Mouse (Mus musculus) midbrain, postnatal 0 days (tissue): ENCODE data around the gene Rpl39. TPM values are rescaled to one million over a fixed set of nuclear protein-coding genes. Genes with fewer than 3 reads are reported as not detected.

Experiments used
- ATAC-seq: fragments of 200-750 bp; cut with Nextera tagmentation; 2 replicates; pipeline ENCODE4 v1.8.0; 2017; ENCODE audit warnings: moderate number of reproducible peaks, mild to moderate bottlenecking, moderate TSS enrichment, moderate library complexity; ENCODE audit not compliant: low FRiP score
- DNase-seq: peaks from one replicate; pipeline ENCODE4 v3.0.0-alpha.2; 2015; ENCODE audit warnings: low spot score
- H3K27ac ChIP-seq: fragments of 300-500 bp; sonication (generic); 2 replicates; pipeline ENCODE4 v1.5.1; 2014; ENCODE audit warnings: low read depth, mild to moderate bottlenecking, low read length, mixed read lengths
- H3K27me3 ChIP-seq: fragments of 300-500 bp; sonication (generic); 2 replicates; pipeline ENCODE4 v1.6.1; 2014; ENCODE audit warnings: low read length, control low read depth, mixed read lengths; ENCODE audit not compliant: insufficient read depth
- H3K36me3 ChIP-seq: fragments of 300-500 bp; sonication (generic); 2 replicates; pipeline ENCODE4 v1.6.1; 2014; ENCODE audit warnings: low read length, control low read depth, mixed read lengths; ENCODE audit not compliant: insufficient read depth
- H3K4me1 ChIP-seq: fragments of 300-500 bp; sonication (generic); 2 replicates; pipeline ENCODE4 v1.6.1; 2014; ENCODE audit warnings: mild to moderate bottlenecking, control low read depth, antibody characterized with exemption, low read length, mixed read lengths; ENCODE audit not compliant: insufficient read depth
- H3K4me2 ChIP-seq: fragments of 300-500 bp; sonication (generic); 2 replicates; pipeline ENCODE4 v1.6.1; 2014; ENCODE audit warnings: low read depth, mild to moderate bottlenecking, low read length, mixed read lengths; ENCODE audit not compliant: poor library complexity, severe bottlenecking
- H3K4me3 ChIP-seq: fragments of 300-500 bp; sonication (generic); 2 replicates; pipeline ENCODE4 v1.5.1; 2014; ENCODE audit warnings: low read depth, mild to moderate bottlenecking, low read length, moderate library complexity
- H3K9ac ChIP-seq: fragments of 300-500 bp; sonication (generic); replicated peaks from 2 replicates; pipeline ENCODE4 v1.6.1; 2014; ENCODE audit warnings: mild to moderate bottlenecking, low read length, moderate library complexity, mixed read lengths; ENCODE audit not compliant: poor library complexity, severe bottlenecking
- H3K9me3 ChIP-seq: fragments of 300-500 bp; sonication (generic); 2 replicates; pipeline ENCODE4 v1.6.1; 2016; ENCODE audit warnings: low read length, control low read depth
- CTCF ChIP-seq: IDR thresholded peaks from 2 replicates; pipeline ENCODE4 v1.5.1; 2016; ENCODE audit warnings: antibody characterized with exemption, mild to moderate bottlenecking
- WGBS: fragments of 180-500 bp; shearing (Covaris S2); extraction: QIAGEN DNeasy Blood & Tissue Kit; methylation state at CpG from one replicate; pipeline ENCODE4 v1.1.7; 2014; 5-methylcytosine and 5-hydroxymethylcytosine counted together
- polyA plus RNA-seq: library from polyadenylated mRNA; unstranded; fragments of >200 nt; fragmentation: Nextera tagmentation; extraction: Ambion mirVana; gene quantifications from 2 replicates; pipeline ENCODE4 v1.2.1, GENCODE M21; 2015
- total RNA-seq: library from RNA; depleted of rRNA; stranded (reverse); fragments of >200 nt; gene quantifications from 2 replicates; pipeline ENCODE4 v1.2.3, GENCODE M21; 2014; rRNA removed

Gene Rpl39
- 128 TPM in 2 replicates for total RNA-seq
- polyA plus RNA-seq: 305 and 335 TPM in 2 replicates

DNA sequence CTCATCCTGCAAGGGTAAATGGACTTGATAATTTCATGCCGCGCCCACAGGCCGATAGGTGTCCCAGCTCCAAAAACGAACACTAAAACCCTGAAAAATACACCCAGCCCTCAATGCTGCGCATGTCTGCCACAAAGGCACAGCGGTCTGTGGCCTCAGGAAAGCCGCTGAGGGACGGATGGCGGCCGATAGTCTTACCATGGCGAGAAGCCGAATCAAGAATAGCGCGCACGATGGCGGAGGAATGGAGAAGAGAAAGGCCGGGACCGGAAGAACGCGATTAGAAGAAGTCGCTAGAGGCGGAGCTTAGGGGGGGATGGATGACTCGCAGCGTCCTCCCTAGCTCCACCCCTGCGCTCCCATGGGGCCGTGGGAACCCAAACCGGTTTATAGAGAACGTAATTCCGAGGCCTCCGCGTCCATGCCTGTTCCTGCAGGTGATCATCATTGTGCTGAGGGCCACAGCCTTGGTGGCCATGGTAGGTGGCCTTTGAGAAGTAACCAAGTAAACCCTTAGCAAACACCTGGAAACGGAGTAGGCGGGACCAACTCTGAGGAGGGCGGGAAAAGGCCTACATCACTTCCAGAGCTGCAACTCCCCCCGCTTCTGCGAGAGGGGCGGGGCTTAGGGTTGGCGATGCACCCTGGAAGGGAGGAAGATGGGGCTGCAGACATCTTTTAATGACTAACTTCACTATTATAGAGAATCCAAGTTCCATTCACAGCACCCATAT lies at the start of gene Rpl39:
Gene Rpl39, minus strand, starts transcription at position 476 of the 734 bp plus-strand sequence.
- DNase-seq: peak; percentile 95
- peak within 1 kb of the TSS; percentile 49 for H3K4me3 ChIP-seq
- no peaks in the 10 kb centered on the region for H3K36me3 ChIP-seq
- peak within 1 kb of the TSS; percentile 59 for H3K9ac ChIP-seq
- H3K4me2 ChIP-seq: peak within 1 kb of the TSS; percentile 54
- H3K27me3 ChIP-seq: no peaks in the 10 kb centered on the region
- H3K9me3 ChIP-seq: no peaks in the 10 kb centered on the region
- peak; percentile 95 for ATAC-seq
- H3K27ac ChIP-seq: peak within 1 kb of the TSS; percentile 78
- 19% methylated on average over 37 of the region's 38 CpGs for WGBS
- peak; percentile 29 for TF ChIP-seq CTCF
- no peaks in the 10 kb centered on the region for H3K4me1 ChIP-seq

DNA sequence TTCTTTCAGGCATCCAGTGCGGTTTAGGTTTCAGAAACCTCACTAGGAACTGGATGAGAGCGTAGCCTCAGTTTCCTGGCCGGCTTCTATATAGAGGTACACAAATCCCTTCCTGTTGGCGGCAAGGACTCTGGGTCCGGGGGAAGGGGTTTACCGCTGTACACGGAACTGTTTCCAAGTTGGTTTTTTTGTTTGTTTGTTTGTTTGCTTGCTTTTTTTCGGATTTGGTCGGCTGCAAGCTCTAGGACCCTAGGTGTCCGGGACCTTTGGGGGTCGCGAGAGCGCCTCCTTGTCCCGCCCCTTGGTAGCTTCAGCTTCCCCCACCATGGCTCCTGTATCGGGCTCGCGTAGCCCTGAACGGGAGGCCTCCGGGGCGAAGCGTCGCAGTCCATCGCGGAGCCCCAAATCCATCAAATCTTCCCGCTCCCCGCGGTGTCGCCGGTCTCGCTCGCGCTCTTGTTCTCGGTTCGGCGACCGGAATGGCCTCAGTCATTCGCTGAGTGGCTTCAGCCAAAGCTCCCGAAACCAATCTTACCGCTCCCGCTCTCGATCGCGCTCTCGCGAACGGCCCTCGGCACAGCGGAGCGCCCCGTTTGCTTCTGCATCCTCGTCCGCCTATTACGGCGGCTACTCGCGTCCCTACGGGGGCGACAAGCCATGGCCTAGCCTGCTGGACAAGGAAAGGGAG lies 41.6 kb upstream of the Rpl39 start, which contains the start of gene Nkap:
Gene Nkap, plus strand, starts transcription at position 125 of the 688 bp plus-strand sequence.
- peak; percentile 87 for DNase-seq
- H3K9ac ChIP-seq: peak within 1 kb of the TSS; percentile 64
- WGBS: 12% methylated on average over 58 of the region's 58 CpGs
- H3K27ac ChIP-seq: peak within 1 kb of the TSS; percentile 70
- no peaks in the 10 kb centered on the region for H3K9me3 ChIP-seq
- H3K4me2 ChIP-seq: peak within 1 kb of the TSS; percentile 51
- H3K27me3 ChIP-seq: no peaks in the 10 kb centered on the region
- peak; percentile 91 for ATAC-seq
- no peaks in the 10 kb centered on the region for H3K4me1 ChIP-seq
- peak within 1 kb of the TSS; percentile 60 for H3K4me3 ChIP-seq
- 0 out of 2 replicates have a peak, but pooled peaks cover under 1% of the 10 kb centered on the region for H3K36me3 ChIP-seq
- TF ChIP-seq CTCF: no peak

DNA sequence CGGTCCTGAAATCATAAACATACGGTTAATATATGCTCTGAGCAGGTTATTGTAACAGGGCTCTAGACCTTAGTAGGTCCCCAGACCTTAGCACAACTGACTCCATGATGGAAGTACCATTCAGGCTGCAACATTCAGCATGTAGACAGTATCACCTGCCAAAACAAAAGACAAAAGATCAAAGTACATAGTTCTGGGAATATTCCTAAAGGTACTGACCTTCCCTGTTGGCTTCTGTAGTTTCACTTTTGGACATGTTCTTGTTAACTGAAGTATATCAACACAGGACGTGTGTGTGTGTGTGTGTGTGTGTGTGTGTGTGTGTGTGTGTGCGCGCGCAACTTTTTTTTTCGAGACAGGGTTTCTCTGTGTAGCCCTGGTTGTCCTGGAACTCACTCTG lies 40.3 kb upstream of the Rpl39 start:
- no peak for DNase-seq
- ATAC-seq: no peak
- H3K4me1 ChIP-seq: no peaks in the 10 kb centered on the region
- no peaks in the 10 kb centered on the region for H3K36me3 ChIP-seq
- H3K4me2 ChIP-seq: no peak overlapping the region
- no peak overlapping the region for H3K4me3 ChIP-seq
- over 99% methylated on average over 7 of the region's 7 CpGs for WGBS
- no peak overlapping the region for H3K27ac ChIP-seq
- H3K9me3 ChIP-seq: no peaks in the 10 kb centered on the region
- H3K9ac ChIP-seq: no peak overlapping the region
- no peaks in the 10 kb centered on the region for H3K27me3 ChIP-seq
- TF ChIP-seq CTCF: no peak

DNA sequence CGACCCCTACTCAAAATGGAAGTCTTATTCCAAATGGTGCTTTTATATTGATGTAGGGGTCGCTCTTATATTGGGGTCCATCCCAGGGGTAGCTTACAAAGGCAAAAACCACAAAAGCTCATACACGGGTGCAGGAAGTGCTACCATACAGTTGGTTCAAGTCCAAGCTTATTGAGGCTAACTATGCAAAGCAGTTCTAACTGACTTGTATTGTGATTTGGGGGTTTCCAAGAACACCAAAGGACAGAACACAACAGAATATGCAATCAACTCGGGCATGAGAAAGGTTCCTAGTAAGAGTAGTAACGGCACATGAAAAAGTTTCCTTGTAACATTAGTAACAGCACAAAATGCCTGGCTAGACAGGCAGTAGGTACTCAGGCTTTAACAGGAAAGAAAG lies 35.0 kb upstream of the Rpl39 start:
- H3K9me3 ChIP-seq: no peaks in the 10 kb centered on the region
- H3K27ac ChIP-seq: no peak overlapping the region
- 67% methylated on average over 5 of the region's 5 CpGs for WGBS
- ATAC-seq (no peak), DNase-seq (no peak)
- H3K27me3 ChIP-seq: no peaks in the 10 kb centered on the region
- H3K9ac ChIP-seq: no peak overlapping the region
- H3K4me1 ChIP-seq: no peaks in the 10 kb centered on the region
- TF ChIP-seq CTCF: no peak
- H3K4me3 ChIP-seq: no peak overlapping the region
- H3K36me3 ChIP-seq: no peaks in the 10 kb centered on the region
- H3K4me2 ChIP-seq: no peak overlapping the region

DNA sequence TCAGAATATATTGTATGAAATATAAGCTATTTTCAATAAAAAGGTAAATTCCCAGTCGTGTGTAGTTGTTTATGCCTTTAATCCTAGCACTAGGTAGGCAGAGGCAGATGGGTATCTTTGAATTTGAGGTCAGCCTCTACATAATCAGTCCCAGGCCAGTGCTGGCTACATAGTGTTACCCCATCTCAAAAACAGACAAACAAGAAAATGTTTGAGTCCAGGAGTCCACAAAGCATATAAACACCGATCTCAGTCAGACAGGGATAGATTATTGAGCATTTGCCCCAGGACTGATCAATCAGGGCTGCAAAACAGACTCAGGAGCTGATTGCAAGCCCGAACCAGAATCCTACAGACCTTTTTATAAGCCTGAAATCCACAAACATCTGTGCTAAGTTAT lies 34.4 kb upstream of the Rpl39 start:
- H3K9me3 ChIP-seq: no peaks in the 10 kb centered on the region
- no peaks in the 10 kb centered on the region for H3K27me3 ChIP-seq
- H3K4me3 ChIP-seq: no peak overlapping the region
- no peak for TF ChIP-seq CTCF
- WGBS: 61% methylated on average over 3 of the region's 3 CpGs
- H3K36me3 ChIP-seq: no peaks in the 10 kb centered on the region
- ATAC-seq (no peak), DNase-seq (no peak)
- H3K27ac ChIP-seq: no peak overlapping the region
- H3K4me2 ChIP-seq: no peak overlapping the region
- no peaks in the 10 kb centered on the region for H3K4me1 ChIP-seq
- H3K9ac ChIP-seq: no peak overlapping the region

DNA sequence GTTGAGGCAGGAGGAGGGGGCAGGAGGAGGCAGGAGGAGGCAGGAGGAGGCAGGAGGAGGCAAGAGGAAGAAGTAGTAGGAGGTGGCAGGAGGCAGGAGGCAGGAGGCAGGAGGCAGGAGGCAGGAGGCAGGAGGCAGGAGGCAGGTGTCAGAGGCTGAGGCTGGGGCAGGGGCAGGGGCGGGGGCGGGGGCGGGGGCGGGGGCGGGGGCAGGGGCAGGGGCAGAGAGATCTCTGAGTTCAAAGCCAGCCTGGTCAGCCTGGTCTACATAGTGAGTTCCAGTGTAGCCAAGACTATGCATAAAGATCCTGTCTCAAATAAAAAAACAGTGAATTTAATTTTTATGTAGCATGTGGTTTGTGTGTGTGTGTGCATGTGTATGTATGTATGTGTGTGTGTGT lies 31.9 kb upstream of the Rpl39 start:
- Histone ChIP-seq H3K9me3 (no peaks in the 10 kb centered on the region), H3K27ac (no peak overlapping the region), H3K4me3 (no peak overlapping the region), H3K4me1 (no peaks in the 10 kb centered on the region), H3K36me3 (no peaks in the 10 kb centered on the region), H3K27me3 (no peaks in the 10 kb centered on the region), H3K9ac (no peak overlapping the region), H3K4me2 (no peak overlapping the region)
- TF ChIP-seq CTCF: no peak
- WGBS: no CpG with 5 or more reads among the region's 5 CpGs
- DNase-seq (no peak), ATAC-seq (no peak)
